Mouse (Mus musculus): ENCODE measurements at regions not wholly inside any gene's neighbourhood (a gene's known extent, or its start where the extent isn't known, plus 50 kb on each side); places are given as distances from the start of the nearest gene placed in this dataset.

GRCm38 (mm10) chr16:21274012-21274528, 69.5 kb downstream of the Ephb3 start:
- no peak for DNase-seq (ENCODE audit: low spot score in 2 of 2)

GRCm38 (mm10) chr16:21277789-21278342, 73.3 kb downstream of the Ephb3 start:
- DNase-seq (ENCODE audit: low spot score in 2 of 2): no peak

GRCm38 (mm10) chr16:21278387-21278786, 73.8 kb downstream of the Ephb3 start:
- DNase-seq (ENCODE audit: low spot score in 2 of 2): no peak

- DNase-seq (ENCODE audit: low spot score in 2 of 2): no peak
Observed at GRCm38 (mm10) chr16:21280200-21280627, 75.7 kb downstream of the Ephb3 start.

GRCm38 (mm10) chr16:21281958-21282730, 77.6 kb downstream of the Ephb3 start:
- no peak for DNase-seq (ENCODE audit: low spot score in 2 of 2)

GRCm38 (mm10) chr16:21286099-21286498, 81.5 kb downstream of the Ephb3 start:
- DNase-seq (ENCODE audit: low spot score in 2 of 2): no peak

- peak; percentile 33 to 65 for DNase-seq (ENCODE audit: low spot score in 2 of 2)
Observed at GRCm38 (mm10) chr16:21289528-21289927, 85.0 kb downstream of the Ephb3 start.

GRCm38 (mm10) chr16:21293010-21293409, 88.5 kb downstream of the Ephb3 start:
- no peak for DNase-seq (ENCODE audit: low spot score in 2 of 2)

- no peak for DNase-seq (ENCODE audit: low spot score in 2 of 2)
Observed at GRCm38 (mm10) chr16:21293569-21293968, 89.0 kb downstream of the Ephb3 start.

GRCm38 (mm10) chr16:21294677-21295411, 90.3 kb downstream of the Ephb3 start:
- peak in 1 of 2 experiments; percentile 30 for DNase-seq (ENCODE audit: low spot score in 2 of 2)

GRCm38 (mm10) chr16:21295956-21296733, 91.6 kb downstream of the Ephb3 start:
- peak in 1 of 2 experiments; percentile 38 for DNase-seq (ENCODE audit: low spot score in 2 of 2)

- no peak for DNase-seq (ENCODE audit: low spot score in 2 of 2)
Observed at GRCm38 (mm10) chr16:21296786-21297185, 92.2 kb downstream of the Ephb3 start.

- DNase-seq (ENCODE audit: low spot score in 2 of 2): no peak
Observed at GRCm38 (mm10) chr16:21298866-21299265, 94.3 kb downstream of the Ephb3 start.

- no peak for DNase-seq (ENCODE audit: low spot score in 2 of 2)
Observed at GRCm38 (mm10) chr16:21305859-21306258, 101.3 kb downstream of the Ephb3 start.

- DNase-seq (ENCODE audit: low spot score in 2 of 2): no peak
Observed at GRCm38 (mm10) chr16:21308513-21308912, 104.0 kb downstream of the Ephb3 start.

- peak; percentile 48 to 63 for DNase-seq (ENCODE audit: low spot score in 2 of 2)
Observed at GRCm38 (mm10) chr16:21310636-21311615, 106.4 kb downstream of the Ephb3 start.

GRCm38 (mm10) chr16:21311781-21312180, 107.2 kb downstream of the Ephb3 start:
- DNase-seq (ENCODE audit: low spot score in 2 of 2): no peak

- no peak for DNase-seq (ENCODE audit: low spot score in 2 of 2)
Observed at GRCm38 (mm10) chr16:21315751-21316151, 107.2 kb upstream of the Vps8 start.

- no peak for DNase-seq (ENCODE audit: low spot score in 2 of 2)
Observed at GRCm38 (mm10) chr16:21318009-21318639, 104.8 kb upstream of the Vps8 start.
